Mouse (Mus musculus) intestine, embryonic 14.5 days (tissue): ENCODE results near the gene Sertm1. TPM values are rescaled to one million over a fixed set of nuclear protein-coding genes. Genes with fewer than 3 reads are reported as not detected.

Experiments
- ATAC-seq: fragments of 200-750 bp; cut with Nextera tagmentation; replicated peaks from 2 replicates; pipeline ENCODE4 v1.8.0; 2017; ENCODE audit warnings: low read depth, moderate number of reproducible peaks, moderate TSS enrichment, moderate library complexity; ENCODE audit not compliant: low FRiP score, low TSS enrichment
- DNase-seq: peaks from one replicate; pipeline ENCODE4 v3.0.0-alpha.2; 2018; ENCODE audit warnings: low spot score
- H3K27ac ChIP-seq: fragments of 300-500 bp; sonication (generic); 2 replicates; pipeline ENCODE4 v1.5.1; 2014; ENCODE audit warnings: low read depth, mild to moderate bottlenecking, control low read depth
- H3K27me3 ChIP-seq: fragments of 300-500 bp; sonication (generic); replicated peaks from 2 replicates; pipeline ENCODE4 v1.6.1; 2014; ENCODE audit warnings: low read length, control low read depth; ENCODE audit not compliant: control insufficient read depth, insufficient read depth
- H3K36me3 ChIP-seq: fragments of 300-500 bp; sonication (generic); 2 replicates; pipeline ENCODE4 v1.6.1; 2014; ENCODE audit warnings: low read length, control low read depth; ENCODE audit not compliant: control insufficient read depth, insufficient read depth
- H3K4me1 ChIP-seq: fragments of 300-500 bp; sonication (generic); replicated peaks from 2 replicates; pipeline ENCODE4 v1.6.1; 2014; ENCODE audit warnings: low read length, control low read depth, mixed read lengths; ENCODE audit not compliant: control insufficient read depth, insufficient read depth
- H3K4me2 ChIP-seq: fragments of 300-500 bp; sonication (generic); 2 replicates; pipeline ENCODE4 v1.6.1; 2014; ENCODE audit warnings: low read length
- H3K4me3 ChIP-seq: fragments of 300-500 bp; sonication (generic); 2 replicates; pipeline ENCODE4 v1.5.1; 2014; ENCODE audit warnings: low read depth, low read length, control low read depth, mixed read lengths
- H3K9ac ChIP-seq: fragments of 300-500 bp; sonication (generic); 2 replicates; pipeline ENCODE4 v1.6.1; 2014; ENCODE audit warnings: mild to moderate bottlenecking, low read length
- H3K9me3 ChIP-seq: fragments of 300-500 bp; sonication (generic); 2 replicates; pipeline ENCODE4 v1.6.1; 2016; ENCODE audit warnings: low read length, control low read depth; ENCODE audit not compliant: control insufficient read depth
- WGBS: fragments of 180-500 bp; shearing (Covaris S2); extraction: QIAGEN DNeasy Blood & Tissue Kit; methylation state at CpG from one replicate; pipeline ENCODE4 v1.1.7; 2014; 5-methylcytosine and 5-hydroxymethylcytosine counted together
- polyA plus RNA-seq: library from polyadenylated mRNA; unstranded; fragments of >200 nt; fragmentation: Nextera tagmentation; extraction: Ambion mirVana; gene quantifications from 2 replicates; pipeline ENCODE4 v1.2.1, GENCODE M21; 2014

Gene Sertm1
- 0.15 and 0.20 TPM in 2 replicates for polyA plus RNA-seq

DNA sequence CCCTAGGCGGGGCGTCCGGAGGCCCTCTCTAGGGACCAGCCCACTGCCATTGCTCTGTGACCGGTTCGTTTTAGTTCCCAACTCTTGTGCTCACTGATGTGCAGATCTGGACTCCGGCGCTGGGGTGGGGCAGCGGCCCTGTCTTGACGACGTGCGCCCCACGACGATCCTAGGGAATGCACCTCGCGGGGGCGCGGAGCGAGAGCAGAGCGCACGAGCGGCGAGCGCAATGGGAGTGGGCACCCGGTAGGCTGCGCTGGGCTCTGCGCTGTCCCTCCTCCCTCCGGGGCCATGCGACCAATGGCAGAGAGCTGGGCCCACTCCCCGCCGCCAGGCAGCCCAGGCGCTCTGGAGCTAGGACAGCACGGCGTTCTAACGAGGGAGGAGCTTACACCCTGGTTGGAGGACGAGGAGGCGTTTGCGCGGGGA lies at the start of gene Sertm1:
TSS of gene Sertm1 (minus strand) at position 245 of the 429 bp plus-strand sequence.
- H3K4me2 ChIP-seq: peak within 1 kb of the TSS; percentile 91
- ATAC-seq (peak; percentile 96), DNase-seq (peak; percentile 83)
- peak within 1 kb of the TSS; percentile 47 for H3K4me3 ChIP-seq
- peak within 1 kb of the TSS; percentile 32 for H3K9ac ChIP-seq
- H3K27ac ChIP-seq: no peak within 1 kb of the TSS
- 0 out of 2 replicates have a peak, but pooled peaks cover 6% of the 10 kb centered on the region for H3K4me1 ChIP-seq
- WGBS: under 1% methylated on average over 37 of the region's 38 CpGs
- no peaks in the 10 kb centered on the region for H3K9me3 ChIP-seq
- no peaks in the 10 kb centered on the region for H3K36me3 ChIP-seq
- H3K27me3 ChIP-seq: peaks cover 38% of the 10 kb centered on the region

DNA sequence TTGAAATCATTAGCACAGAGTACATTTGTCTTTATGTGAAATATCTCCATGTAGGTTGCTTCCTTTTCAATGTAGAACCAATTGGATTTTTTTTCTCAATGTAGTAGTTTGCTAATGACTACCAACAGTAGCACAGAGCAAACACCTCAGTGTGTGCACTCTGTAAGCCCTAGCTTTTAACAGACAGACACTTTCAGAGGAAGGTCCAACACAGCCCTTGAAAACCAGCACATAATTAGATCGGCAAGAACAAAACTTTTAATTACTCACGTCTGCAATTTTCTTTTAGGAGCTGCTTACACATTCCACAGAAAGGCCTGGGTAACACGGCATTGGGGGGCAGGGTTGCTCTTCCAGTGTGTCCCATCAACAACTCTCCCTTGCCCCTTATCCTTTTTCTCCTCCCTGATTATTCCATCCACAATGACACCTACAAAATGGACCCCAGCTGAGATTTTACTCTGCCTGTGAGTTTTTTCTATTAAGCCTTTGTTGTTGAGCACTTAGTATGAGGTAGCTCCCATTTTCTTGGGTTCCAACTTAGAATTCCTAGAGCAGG lies 49.3 kb upstream of the Sertm1 start:
- H3K4me1 ChIP-seq: no peaks in the 10 kb centered on the region
- 64% methylated on average over 3 of the region's 3 CpGs for WGBS
- no peak overlapping the region for H3K4me3 ChIP-seq
- H3K9ac ChIP-seq: no peak overlapping the region
- no peaks in the 10 kb centered on the region for H3K36me3 ChIP-seq
- DNase-seq: no peak
- no peak for ATAC-seq
- H3K9me3 ChIP-seq: no peaks in the 10 kb centered on the region
- H3K4me2 ChIP-seq: no peak overlapping the region
- H3K27me3 ChIP-seq: no peaks in the 10 kb centered on the region
- no peak overlapping the region for H3K27ac ChIP-seq

DNA sequence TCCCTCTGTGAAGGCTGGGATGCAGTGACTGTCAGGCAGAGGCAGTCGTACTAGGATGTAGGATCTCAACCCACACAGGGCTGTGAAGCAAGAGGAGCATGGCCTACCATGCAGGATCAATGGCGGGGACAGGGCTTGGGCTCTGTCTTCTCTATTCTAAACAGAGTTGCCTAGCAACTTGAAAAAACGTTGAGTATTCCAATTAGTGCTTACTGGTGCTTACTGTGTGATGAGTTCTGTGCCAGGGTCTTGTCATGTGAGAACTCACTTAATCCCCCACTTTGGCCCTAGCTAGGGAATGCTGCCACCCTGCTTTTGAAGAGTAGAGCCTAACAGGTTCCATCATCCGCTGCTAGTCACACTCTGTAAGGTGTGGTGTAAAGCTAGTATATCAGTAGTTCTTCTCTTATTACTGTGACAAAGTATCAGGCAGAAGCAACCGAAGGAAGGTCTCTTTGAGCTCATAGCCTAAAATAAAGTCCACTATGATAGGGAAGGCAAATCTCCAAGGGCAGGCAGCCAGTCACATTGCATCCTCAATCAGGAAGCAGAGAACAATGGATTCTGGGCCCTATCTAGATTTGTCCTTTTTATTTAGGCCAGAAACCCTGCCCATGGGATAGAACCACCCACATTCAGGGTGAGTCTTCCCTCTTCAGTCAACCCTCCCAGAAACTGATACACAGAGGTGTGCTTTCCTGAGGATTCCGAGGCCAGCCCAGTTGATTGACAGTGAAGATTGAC lies 27.6 kb upstream of the Sertm1 start:
- ATAC-seq: no peak

DNA sequence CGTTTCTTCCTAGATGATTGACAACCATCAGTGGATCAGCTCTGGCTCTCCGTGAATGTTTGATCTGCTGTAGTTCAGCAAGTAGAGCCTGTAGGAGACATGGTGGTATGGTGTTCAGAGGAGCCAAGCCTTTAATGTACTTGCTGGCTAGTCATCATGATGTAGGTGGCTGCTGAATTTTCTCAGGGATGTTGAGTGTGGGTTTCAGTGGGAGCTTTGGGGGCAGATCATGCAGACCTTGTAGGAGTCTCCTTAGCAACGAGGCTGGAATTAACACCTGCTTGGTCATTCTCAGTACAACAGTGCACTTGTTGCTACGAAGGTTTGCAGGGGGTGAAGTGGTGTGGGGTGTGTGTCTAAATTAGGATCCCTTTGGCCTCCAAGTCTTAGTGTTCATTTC lies 18.8 kb upstream of the Sertm1 start:
- 81% methylated on average over 4 of the region's 4 CpGs for WGBS
- no peaks in the 10 kb centered on the region for H3K4me1 ChIP-seq
- no peak overlapping the region for H3K27ac ChIP-seq
- H3K27me3 ChIP-seq: no peaks in the 10 kb centered on the region
- H3K4me2 ChIP-seq: no peak overlapping the region
- no peaks in the 10 kb centered on the region for H3K36me3 ChIP-seq
- DNase-seq (no peak), ATAC-seq (no peak)
- no peak overlapping the region for H3K4me3 ChIP-seq
- no peaks in the 10 kb centered on the region for H3K9me3 ChIP-seq
- H3K9ac ChIP-seq: no peak overlapping the region

More for the DNA sequence above, 27.6 kb upstream of the Sertm1 start:
- WGBS: 64% methylated on average over 6 of the region's 6 CpGs
- Histone ChIP-seq H3K9me3 (no peaks in the 10 kb centered on the region), H3K27me3 (no peaks in the 10 kb centered on the region), H3K9ac (no peak overlapping the region), H3K27ac (no peak overlapping the region), H3K4me2 (no peak overlapping the region), H3K4me1 (no peaks in the 10 kb centered on the region), H3K4me3 (no peak overlapping the region), H3K36me3 (no peaks in the 10 kb centered on the region)
- no peak for DNase-seq

DNA sequence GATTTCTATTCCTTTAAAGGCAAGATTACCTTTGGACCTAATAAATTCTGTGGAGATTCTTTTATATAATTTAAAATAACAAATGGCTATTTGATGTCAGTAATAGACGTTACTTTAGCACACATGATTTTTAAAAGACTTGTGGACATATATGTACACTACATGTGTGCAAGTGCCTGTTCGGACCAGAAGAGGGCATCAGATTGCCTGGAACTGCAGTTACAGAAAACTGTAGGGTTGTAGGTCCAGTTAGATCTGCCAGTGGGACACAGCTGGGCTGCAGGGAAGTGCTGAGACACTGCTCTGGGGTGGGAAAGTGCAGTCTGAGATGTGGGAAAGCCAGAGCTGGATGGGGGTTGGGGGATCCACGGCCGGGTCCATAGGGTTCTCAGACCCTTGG lies 16.9 kb upstream of the Sertm1 start:
- DNase-seq (no peak), ATAC-seq (no peak)
- 87% methylated on average over 4 of the region's 4 CpGs for WGBS
- Histone ChIP-seq H3K9ac (no peak overlapping the region), H3K36me3 (no peaks in the 10 kb centered on the region), H3K4me3 (no peak overlapping the region), H3K9me3 (no peaks in the 10 kb centered on the region), H3K27me3 (no peaks in the 10 kb centered on the region), H3K27ac (no peak overlapping the region), H3K4me1 (no peaks in the 10 kb centered on the region), H3K4me2 (no peak overlapping the region)

DNA sequence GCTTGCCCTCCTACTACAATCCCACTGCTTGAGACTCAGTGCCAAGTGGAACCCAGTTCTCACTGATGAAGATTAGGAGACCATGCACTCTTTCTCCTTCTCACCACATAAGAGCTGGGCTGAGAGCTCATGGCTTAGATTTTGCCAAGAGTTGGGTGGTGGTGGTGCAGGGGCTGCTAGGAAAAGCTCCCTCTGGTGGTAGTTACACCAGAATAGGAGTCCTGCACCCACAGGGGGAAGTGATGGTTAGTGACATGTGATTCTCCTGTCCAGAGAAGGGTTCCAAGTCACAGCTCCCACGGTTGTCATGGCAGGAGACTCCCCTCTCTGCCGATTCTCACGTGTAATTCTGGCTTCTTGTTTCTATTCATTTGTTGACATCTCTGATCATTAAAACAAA lies 4.7 kb upstream of the Sertm1 start:
- H3K9me3 ChIP-seq: no peaks in the 10 kb centered on the region
- no peak overlapping the region for H3K27ac ChIP-seq
- no peak for ATAC-seq
- H3K4me1 ChIP-seq: 0 out of 2 replicates have a peak, but pooled peaks cover under 1% of the 10 kb centered on the region
- 68% methylated on average over 3 of the region's 3 CpGs for WGBS
- no peaks in the 10 kb centered on the region for H3K36me3 ChIP-seq
- no peak for DNase-seq
- no peak overlapping the region for H3K4me2 ChIP-seq
- H3K9ac ChIP-seq: no peak overlapping the region
- H3K27me3 ChIP-seq: peaks cover 13% of the 10 kb centered on the region
- no peak overlapping the region for H3K4me3 ChIP-seq

DNA sequence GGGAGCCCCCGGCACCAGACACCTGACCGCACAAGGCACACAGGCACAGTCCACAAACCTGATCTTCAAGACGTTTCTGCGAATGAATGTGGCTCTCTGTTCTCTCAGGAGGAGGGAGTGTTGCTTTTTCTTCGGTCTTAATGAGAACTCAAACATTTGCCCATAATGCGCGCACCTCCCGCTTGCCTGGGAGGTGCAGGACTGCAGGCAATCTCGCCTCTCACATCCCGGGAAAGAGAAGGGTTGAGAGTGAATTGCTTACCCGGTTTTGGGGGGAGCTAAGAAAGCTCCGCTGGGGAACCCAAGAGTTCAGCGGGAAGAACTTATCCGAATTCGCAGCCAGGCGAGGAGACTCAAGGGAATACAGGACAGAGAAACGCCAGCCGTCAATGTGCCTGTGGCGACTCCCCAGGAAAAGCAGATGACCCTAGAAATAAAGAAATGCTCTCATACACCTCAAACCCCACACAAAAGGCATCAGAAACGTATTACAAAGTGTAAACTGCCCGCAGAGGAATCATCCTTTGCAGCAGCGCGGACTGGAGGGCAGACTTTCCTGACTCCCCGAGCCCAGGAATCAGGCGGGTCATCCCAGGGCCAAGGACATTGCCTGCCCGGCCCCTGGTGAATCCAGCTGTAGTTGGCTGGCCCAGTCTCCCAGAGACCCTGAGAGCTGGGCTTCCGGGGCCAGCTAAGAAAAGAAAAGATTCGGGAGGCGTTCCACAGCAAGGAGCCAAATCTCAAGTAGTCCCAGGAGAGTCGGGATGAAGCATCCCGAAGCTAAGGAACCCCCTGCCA lies 643 bp downstream of the Sertm1 start:
- Histone ChIP-seq H3K27me3 (peaks cover 38% of the 10 kb centered on the region), H3K4me2 (peak overlapping the region; percentile 91), H3K9ac (peak overlapping the region; percentile 32), H3K4me1 (0 out of 2 replicates have a peak, but pooled peaks cover 6% of the 10 kb centered on the region), H3K27ac (no peak overlapping the region), H3K9me3 (no peaks in the 10 kb centered on the region), H3K36me3 (no peaks in the 10 kb centered on the region), H3K4me3 (peak overlapping the region; percentile 47)
- WGBS: 3% methylated on average over 31 of the region's 31 CpGs
- DNase-seq (peak; percentile 55), ATAC-seq (peak; percentile 16; the same call in 1 of the 2 replicates)

DNA sequence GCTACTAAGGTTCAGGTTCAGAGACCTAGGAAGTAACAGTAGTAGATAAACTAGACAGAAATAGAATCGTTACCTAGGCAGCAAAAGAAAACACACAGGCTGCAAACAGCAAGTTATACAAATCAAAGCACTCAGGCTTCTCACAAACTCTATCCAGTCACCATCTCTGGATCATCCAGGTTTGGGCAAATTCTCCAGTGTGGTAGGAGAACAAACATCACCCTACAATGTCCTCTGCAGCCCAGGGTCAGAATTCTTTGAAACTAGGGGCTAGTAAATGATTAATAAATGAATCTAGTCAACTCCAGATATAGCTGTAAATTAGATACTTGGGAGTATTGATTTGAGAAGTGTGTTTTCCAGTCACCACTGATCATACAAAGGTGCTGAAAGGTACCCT lies 6.8 kb downstream of the Sertm1 start:
- H3K4me2 ChIP-seq: no peak overlapping the region
- H3K4me3 ChIP-seq: no peak overlapping the region
- no peak overlapping the region for H3K27ac ChIP-seq
- no peaks in the 10 kb centered on the region for H3K9me3 ChIP-seq
- no peak for DNase-seq
- H3K9ac ChIP-seq: no peak overlapping the region
- H3K4me1 ChIP-seq: no peaks in the 10 kb centered on the region
- ATAC-seq: no peak
- H3K27me3 ChIP-seq: peaks cover 9% of the 10 kb centered on the region
- 85% methylated on average over 1 of the region's 1 CpGs for WGBS
- no peaks in the 10 kb centered on the region for H3K36me3 ChIP-seq
